Mouse (Mus musculus) adrenal gland, postnatal 14 days (tissue): ENCODE results near the gene Mat2b. TPM values are rescaled to one million over a fixed set of nuclear protein-coding genes. Genes with fewer than 3 reads are reported as not detected.

Source experiments
- DNase-seq: peaks from one replicate; pipeline ENCODE4 v3.0.0; 2021; ENCODE audit warnings: mixed read lengths
- total RNA-seq: library from RNA; stranded (reverse); gene quantifications from 2 replicates; pipeline ENCODE4 v1.2.3, GENCODE M21; 2021

The Mat2b gene
- total RNA-seq, 1 experiment from 2014 or later = 98.1 TPM

DNA sequence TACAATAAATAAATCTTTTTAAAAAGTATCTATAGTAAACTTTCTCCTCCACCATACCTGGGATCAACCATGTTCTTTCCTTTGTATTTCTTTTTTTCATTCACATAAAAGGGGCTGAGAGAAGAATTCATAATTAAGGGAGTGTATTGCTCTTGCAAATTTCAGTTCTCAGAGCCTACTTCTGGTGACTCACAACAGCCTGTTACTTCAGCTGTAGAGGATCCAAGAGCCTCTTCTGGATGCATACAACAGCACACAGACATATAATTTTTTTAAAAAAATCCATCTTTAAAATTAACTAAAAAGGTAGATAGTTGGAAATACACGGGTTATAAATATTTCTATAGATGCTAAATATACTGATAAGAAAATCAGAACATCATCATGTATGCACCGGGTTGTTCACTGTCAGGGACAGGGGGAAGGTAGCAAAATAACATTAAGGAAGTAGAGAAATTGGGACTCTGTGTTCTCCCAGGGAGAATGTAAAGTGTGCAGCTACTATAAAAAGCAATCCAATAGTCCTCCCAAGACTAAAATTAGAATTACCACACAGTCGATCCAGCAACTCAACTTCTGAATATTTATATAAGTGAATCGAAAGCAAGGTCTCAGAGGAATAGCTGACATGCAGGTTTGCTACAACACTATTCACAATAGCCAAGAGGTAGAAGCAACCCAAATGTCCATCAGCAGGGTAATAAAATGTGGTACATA, 19.8 kb downstream of the Mat2b start:
- DNase-seq = no peak

DNA sequence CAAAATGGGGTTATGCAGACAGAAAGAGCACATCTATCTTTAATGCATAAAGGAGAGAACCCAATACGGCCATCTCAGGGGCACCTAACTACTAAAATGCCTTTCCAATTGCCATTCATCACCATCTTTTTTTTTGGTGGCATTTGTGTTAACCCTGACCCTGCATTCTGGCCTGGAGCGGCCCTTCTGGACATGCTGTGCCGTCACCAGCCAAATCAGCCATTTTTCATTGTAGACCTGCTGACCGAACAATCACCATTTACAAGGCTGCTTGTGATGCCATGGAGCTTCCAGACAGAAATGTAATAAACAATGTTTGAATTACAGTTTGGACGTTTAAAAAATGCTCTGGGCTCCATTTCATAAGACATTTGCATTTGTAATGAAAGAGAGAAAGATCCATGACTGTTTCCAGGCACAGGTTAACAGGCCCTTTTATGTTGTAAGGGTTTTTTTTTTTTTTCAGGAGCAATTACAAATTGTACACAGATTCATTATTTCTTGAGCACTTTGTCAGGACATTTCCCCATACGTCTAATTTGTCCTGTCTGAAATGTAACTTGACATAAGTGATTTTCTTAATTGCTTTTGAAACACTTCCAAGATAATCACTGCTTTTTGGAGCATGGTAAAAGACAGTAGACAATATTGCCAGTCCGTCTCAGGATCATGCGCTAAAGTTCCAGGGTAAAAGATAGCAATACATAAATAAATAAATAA, 45.1 kb downstream of the Mat2b start:
- DNase-seq = peak; percentile 6

DNA sequence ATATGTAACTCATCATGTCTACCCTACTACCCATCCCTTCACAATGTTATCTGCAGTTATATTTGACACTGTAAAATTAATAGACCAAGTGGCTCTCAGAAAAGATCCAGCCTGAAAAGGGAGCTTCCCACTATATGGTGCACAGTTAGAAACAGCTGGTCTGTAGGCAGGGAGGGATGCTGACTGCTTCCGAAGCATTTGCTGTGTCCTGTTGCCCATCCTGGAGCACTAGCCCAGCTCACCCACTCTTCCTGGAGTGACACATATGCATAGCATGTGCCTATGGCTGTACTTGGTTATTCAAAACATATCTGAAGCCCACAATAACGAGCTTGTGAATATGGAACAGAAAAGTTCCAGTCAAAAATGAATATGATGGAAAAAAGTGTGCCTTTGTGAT, 47.8 kb downstream of the Mat2b start:
- DNase-seq = no peak

Other genes starting within 250 kb of the Mat2b start
- gene Hmmr, start 38.2 kb upstream of the Mat2b start, total RNA-seq = 8.1 and 9.1 TPM in 2 replicates
- gene Nudcd2, start 38.5 kb upstream of the Mat2b start, total RNA-seq = 32.1 and 36.7 TPM in 2 replicates
- gene Ccng1, start 60.1 kb upstream of the Mat2b start, total RNA-seq = 71.7 and 74.4 TPM in 2 replicates